Mouse (Mus musculus) hematopoietic stem cell, adult 5-6 weeks (primary cell): Measurements from ENCODE around the gene Ggta1. TPM values are rescaled to one million over a fixed set of nuclear protein-coding genes. Genes with fewer than 3 reads are reported as not detected.
A peak's percentile ranks its signal among the peaks of the same experiment; 100 is the strongest.

Experiments used
- ATAC-seq, 2 experiments: fragments of 125-278 bp in 1 of 2; replicated peaks in 1 of 2; 2 replicates each; pipeline ENCODE4 v1.8.0; 2016 to 2017; ENCODE audit warnings: inconsistent platforms in 2 of 2, mild to moderate bottlenecking in 2 of 2, moderate number of reproducible peaks in 2 of 2, low read depth in 1 of 2, moderate TSS enrichment in 1 of 2; ENCODE audit not compliant: low FRiP score in 2 of 2, poor library complexity in 2 of 2, severe bottlenecking in 2 of 2, insufficient read depth in 1 of 2, low TSS enrichment in 1 of 2
- total RNA-seq: library from RNA; stranded (forward); fragments of 172-1452, 232-1000 nt; gene quantifications from 2 replicates; pipeline ENCODE4 v1.2.3, GENCODE M21; 2017

Ggta1 gene
- total RNA-seq, 1 experiment from 2014 or later: 65.5 TPM

DNA sequence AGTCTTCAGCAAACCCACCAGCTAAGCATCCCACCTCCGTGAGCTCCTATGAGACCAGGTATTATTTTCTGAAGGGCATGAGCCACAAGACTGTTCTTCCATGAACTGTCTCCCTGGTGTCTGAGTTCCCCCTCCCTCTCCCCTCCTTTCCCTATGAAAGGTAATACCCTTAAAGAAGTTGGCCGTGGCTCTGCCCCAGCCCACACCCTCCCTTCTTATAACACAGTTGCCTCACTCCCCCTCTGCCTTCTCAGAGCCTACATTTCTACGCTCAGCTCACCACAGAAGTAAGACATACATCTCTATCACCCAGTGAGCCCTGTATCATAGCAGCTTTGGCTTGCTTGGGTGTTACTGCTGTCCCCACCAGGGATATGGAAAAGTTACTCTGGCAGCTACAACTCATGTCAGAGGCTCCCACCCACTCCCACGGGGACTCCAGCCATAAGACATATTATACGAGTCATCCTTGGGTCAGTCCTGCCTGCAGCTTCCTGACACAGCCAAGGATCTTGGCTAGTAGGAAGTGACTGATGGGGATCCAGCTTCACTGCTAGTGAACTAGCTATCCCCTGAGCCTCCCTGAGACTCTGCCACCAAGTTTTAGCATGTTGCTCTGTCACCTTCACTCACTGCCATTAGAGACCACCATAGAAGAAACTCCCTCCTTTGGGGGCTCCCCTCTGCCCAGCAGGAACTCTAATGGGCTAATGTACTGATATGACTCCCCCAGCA, 33.4 kb upstream of the Ggta1 start:
- ATAC-seq: peak; percentile 34 to 69; a peak in 3 of 4 replicates

- peak; percentile 58 to 71 for ATAC-seq
These were observed 32.7 kb upstream of the Ggta1 start for GRCm38 (mm10) chr2:35495486-35496278.

DNA sequence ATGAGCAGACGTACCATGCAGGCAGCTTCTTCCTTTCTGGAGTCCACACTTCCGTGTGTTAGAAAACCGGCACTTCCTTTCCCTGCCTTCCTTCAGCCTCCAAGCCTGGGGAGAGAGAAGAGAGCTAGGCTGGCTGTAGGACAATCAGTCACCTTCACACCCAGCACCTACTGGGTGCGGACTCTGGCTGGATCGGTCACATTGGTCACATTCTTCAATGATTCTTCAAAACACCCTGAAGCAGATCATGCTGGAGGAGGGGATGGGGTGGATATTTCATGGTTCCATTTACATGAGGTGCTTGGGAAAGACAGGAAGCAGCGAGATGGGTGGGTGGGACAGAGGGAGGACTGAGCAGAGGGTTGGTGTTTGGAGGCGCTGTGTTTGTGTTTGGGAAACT, 30.5 kb upstream of the Ggta1 start:
- no peak for ATAC-seq

DNA sequence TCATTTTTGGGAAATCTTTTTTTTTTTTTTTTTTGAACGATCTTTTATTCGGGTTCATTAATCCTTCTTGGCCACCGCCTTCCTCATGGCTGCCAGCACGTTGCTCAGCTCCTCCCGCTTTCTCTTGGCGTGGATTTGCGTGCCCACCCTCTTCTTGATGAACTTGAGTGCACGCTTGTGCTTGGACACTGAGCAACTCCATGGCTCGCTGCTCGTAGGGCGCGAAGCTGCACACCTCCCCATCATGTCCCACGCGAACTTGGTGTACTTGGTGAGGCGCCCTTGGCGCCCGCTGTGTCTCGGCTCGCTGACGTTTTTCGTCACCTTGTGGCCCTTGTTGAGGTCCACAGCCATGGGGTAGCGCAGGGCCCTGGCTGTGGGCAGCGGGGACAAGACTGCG, 28.1 kb upstream of the Ggta1 start:
- ATAC-seq: no peak

GRCm38 (mm10) chr2:35490458-35491111, 27.6 kb upstream of the Ggta1 start:
- ATAC-seq: no peak

GRCm38 (mm10) chr2:35487700-35488099, 24.7 kb upstream of the Ggta1 start:
- ATAC-seq: no peak

DNA sequence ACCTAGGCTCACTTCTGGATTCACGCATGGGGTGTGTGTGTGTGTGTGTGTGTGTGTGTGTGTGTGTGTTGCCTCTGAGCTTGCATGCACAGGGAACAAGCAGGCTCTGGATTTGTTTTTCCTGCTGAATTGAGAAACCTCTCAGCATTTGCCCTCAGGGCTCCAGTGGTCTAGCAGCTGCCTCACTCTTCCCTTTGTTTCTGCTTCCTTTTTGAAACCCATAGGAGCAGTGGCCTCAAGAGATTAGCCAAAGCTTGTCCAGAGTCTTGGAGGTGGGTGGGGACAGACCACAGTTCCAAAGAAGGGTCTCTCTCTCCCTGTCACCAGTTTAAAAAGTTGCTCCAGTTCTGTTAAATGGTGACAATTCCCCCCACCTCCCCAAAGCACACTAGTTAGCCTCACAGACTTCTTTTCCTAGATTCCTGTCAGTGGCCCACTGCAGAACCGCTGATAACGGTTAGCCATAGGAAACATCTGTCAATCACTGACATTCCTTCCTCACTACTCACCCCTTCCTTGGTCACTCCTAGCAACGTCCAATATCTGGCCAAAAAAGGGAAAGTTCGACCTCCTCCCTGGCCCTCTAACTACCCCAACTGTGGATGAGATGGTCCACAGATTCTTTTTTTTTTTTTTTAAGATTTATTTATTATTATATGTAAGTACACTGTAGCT, 24.1 kb upstream of the Ggta1 start:
- peak in 1 of 2 experiments; percentile 32; a peak in 1 of 4 replicates for ATAC-seq

DNA sequence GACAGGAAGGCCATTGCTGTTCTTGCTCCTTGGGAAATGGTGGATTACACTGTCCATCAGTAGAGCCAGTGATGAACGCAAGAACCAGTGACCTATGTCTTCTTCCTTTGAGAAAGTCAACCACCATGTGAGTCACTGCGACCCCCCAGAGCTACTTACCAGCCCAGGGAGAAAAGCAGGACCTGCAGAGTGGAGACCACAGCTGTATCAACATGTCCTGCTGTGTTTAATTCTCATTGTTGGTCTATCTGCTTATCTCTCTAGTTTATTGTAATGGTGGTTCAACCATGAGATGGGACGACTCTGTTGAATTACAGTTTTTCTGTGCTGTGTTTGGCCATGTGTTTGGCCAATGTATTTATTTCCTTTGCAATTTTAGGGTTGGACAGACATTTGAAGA, 21.1 kb upstream of the Ggta1 start:
- ATAC-seq: no peak

GRCm38 (mm10) chr2:35483402-35483801, 20.4 kb upstream of the Ggta1 start:
- ATAC-seq: no peak

- no peak for ATAC-seq
These were observed 18.4 kb upstream of the Ggta1 start for GRCm38 (mm10) chr2:35481322-35481990.

DNA sequence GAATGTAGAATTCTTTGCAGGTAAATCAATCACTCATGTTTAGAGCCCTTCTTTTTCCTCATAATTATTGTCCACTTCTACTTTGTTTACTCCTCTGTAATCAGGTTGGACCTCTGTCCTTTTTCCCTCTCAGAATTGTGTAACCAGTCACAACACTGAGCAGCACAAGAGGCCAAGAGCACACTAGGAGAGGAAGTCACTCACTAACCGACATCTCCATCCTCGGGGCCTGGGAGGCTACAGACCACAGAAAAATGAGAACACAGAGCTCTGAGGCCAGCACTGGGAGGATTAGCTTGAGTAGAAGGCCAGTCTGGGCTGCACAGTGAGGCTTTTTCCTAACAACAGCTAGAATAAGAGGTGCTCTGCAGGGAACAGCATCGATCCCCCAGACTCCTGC, 17.0 kb upstream of the Ggta1 start:
- peak; percentile 84 to 86 for ATAC-seq

DNA sequence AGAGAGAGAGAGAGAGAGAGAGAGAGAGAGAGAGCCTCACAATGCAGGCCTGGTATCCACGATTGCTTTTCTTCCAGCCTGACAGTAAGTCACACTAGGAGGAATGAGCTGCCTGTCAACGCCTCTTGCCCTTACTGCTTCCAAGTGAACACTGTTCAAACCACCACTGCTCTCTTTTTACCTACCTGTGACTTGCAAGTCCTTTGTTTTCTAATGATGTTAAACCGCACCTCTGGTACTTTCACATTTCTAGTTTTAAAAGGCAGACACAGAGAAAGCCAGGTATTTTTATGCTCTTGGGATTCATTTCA, 15.7 kb upstream of the Ggta1 start:
- no peak for ATAC-seq

DNA sequence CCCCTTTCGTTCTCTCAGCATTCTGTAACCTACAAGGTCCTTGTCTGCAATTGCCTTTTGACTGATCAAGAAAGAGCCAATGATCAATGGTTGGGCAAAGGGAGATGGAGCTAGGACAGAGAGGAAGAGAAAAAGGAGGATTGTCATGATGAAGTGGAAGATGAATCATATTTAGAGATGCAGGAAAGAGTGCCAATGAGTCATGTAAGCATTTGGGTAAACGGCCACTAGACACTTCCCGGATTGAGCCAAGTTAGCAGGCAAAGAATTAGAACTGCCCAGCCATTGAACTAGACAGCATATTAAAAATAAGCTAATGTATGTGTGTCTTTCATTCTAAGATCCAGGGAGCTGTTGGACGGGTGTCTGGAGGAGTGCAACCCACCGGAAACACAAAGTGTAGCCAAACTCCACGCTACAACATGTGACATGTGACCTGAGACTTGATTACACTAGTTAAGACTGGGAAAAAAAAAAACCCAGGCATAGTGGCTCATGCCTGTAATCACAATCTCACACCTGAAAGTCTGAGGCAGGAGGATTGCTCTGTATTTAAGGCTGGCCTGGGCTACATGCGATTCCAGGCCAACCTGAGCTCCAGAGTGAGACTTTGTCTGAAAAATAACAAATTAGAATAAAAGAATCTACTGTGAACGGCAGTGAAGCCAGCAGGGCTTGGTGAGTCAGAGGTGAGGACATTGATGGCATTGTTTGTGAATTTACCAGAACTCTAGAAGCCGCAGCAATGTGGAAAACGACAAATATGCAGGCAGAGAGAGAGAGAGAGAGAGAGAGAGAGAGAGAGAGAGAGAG, 15.2 kb upstream of the Ggta1 start:
- no peak for ATAC-seq

DNA sequence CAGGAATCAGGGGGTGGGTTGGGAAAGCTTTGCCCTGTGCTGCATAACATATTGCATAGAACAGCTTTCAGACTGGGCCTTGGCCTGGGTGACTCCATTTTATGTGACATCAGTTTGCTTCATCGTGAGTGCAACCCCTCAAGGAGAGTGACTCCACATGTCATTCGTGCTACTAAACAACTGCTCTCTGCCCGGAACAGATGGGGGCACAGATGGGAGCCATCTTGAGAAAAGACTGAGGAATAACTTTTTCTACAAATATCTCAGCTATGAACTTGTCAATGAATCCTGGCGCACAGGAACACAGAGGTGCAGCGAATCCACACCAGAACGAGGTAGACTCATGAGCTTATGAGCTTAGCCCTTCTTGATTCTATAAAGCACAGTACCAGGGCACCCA, 14.3 kb upstream of the Ggta1 start:
- no peak for ATAC-seq

DNA sequence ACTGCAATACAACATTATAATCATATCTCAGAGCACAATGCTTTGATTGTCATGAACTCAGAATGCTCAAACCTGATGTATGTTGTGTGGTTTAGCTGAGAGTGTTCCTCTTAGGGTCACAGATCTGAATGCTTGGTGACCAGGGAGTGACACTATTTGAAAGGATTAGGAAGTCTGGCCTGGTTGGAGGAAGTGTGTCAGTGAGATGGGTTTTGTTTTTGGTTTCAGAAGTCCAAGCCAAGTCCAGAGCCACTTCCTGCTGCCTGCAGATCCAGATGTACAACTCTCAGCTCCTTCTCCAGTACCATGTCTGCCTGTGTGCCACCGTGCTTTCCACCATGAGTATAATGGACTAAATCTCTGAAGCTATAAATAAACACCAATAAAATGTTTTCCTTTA, 11.9 kb upstream of the Ggta1 start:
- no peak for ATAC-seq

- ATAC-seq: no peak
These were observed 6.2 kb upstream of the Ggta1 start for GRCm38 (mm10) chr2:35469266-35469665.

DNA sequence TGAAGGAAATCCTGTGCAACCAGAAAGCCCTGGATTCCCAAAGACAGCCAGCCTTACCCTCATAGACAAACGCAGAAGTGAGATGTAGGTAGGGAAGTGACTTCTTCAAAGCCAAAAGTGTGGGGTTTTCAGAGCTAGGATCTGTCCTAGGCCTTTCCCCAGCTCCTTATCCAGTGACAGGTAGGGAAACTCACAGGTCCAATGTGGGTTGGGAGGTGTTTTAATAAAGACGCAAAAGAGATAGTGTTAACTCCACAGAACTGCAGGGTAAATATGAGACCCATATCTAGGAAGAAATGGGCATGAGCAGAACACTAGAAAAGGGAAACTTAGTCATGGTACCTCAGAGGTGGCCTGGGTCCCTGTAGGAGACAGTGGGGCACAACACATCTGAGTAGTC, 5.2 kb upstream of the Ggta1 start:
- ATAC-seq: no peak
